Mouse (Mus musculus) gastrocnemius, adult 8-10 months (tissue): ENCODE measurements around the gene Ccdc134. TPM values are rescaled to one million over a fixed set of nuclear protein-coding genes. Genes with fewer than 3 reads are reported as not detected.
"Not testable (repeated sequence)": the region's sequence is repeated elsewhere in the genome, so short reads cannot be mapped to it uniquely, and the experiment has no call there.

Experiments used
- DNase-seq, 2 experiments: peaks; one replicate each; pipeline ENCODE4 v3.0.0; 2022; ENCODE audit warnings: low spot score in 2 of 2
- total RNA-seq, 4 experiments: library from RNA; stranded (reverse); gene quantifications; 2 replicates each; pipeline ENCODE4 v1.2.4; 2022

Ccdc134 gene
- total RNA-seq: 10 to 100 TPM in 2 of 4 experiments, 1 to 10 TPM in 2; 6.8 to 14.2 (median 8.6) TPM

DNA sequence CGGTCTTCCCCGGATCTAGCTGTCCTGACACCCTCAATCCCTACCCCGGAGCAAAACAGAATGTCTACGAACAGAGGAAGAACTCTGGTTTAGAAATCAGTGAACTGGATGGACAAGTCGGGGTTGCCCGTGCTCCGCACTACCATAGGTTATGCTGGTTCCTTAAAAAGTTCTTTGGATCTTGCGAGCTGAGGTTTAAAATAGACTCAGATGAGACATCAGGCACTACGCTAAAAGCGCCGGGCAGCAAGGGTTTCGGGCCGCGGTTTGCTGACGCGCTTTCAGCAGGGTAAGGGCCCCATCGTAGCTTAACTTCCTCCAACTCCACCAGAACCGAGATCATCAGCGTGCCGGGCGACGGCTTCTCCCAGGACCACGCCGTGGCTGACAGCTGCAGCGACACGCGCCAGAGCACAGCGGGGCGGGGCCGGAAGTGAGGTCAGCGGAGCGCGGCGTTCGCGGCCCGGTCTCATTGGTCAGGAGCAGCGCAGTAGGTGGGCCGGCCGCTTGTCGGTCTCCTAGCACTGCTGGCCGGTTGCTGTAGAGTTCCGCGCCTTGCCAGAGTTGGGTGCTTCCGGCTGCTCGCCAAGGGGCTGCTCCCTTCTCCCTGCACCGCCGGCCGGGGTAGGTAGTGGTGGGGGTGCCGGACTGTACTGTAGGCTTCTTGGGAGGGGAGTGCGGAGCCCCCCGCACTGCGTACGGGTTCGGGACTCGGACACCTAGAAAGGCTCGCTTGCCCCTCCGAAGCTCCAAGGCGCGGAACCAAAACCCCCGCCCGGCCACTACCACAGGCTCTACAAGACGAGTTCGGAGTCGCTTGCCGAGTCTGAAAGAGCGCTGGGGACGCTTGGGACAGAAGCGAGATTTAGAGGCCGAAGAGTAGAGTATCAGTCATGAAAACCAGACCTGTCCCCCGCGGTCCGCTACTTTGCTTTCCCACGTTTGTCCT lies at the start of gene Ccdc134:
TSS of gene Ccdc134 (plus strand) at position 497 of the 949 bp plus-strand sequence.
- peak; percentile 94 to 96 for DNase-seq

DNA sequence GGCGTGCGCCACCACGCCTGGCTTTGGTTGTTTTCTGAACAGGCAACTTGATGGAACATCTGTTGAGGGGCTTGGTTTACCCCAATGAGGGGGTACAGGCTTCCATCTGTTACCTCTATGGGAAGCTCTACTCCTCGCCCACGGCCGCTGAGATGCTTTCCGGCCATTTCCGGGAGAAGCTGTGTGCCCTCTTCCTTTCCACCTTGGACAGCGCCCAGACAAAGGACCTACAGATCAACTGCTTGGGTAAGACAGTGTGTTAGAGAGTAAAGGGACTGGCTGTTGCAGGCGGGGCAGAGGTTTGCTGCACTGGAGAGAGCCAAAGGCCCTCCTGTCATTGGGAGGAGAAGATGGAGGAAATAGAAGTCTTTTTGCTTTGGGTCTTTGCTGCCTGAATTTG lies 47.8 kb upstream of the Ccdc134 start:
- no peak for DNase-seq

DNA sequence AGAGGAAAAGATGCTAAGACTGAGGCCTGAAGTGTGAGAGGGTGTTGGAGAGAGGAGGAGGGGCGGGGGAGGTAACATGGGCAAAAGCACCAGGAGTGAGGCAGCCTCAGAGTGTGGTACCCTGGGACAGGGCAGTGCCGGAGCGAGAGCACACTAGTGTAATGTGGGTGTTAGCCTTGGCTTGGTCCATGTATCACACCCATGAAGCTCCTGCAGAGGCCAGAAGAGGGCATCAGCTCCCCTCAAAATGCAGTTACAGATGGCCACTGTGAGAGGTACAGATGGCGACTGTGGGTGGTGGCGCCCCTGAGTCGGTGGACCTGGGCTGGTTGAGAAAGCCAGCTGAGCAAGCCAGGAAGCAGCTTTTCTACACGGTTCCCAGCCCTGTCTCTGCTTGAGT lies 46.6 kb upstream of the Ccdc134 start:
- peak; percentile 11 to 18 for DNase-seq

DNA sequence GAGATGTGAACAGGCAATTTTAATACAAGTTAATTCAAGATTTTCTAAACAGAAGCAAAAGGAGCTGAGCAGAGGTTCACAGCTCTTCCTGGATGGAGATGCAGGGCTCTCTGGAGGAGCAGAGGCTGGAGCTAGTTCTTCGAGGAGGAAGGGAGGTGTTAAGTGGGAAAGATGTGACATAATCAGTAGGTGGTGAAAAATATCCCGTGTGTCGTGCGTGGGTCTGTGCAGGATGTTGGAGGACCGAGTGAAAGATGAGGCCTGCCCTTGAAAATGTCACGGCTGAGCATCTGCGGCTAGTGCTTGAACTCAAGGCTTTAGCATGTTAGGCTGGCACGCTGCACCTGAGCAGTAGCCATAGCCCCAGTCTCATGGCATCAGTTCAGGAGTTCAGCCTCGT lies 42.1 kb upstream of the Ccdc134 start:
- DNase-seq: no peak

DNA sequence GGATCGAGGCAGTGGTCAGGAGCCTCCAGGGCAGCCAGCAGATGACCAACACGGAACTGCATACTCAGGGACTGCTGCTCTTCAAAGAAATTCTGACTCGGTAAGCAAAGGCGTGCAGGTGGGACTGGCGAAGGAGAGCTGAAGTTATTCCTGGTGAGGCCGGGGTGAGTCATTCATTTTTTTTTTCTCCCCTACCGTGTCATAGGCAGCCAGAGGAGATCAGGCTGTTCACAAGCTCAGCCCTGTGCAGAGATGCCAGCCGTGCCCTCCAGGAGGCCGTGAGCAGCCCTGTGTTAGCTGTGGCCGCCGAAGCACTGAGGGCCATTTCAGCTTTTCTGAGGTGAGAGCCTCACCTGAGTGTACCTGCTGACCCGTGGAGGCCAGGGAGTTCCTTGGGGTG lies 41.6 kb upstream of the Ccdc134 start:
- DNase-seq: no peak

DNA sequence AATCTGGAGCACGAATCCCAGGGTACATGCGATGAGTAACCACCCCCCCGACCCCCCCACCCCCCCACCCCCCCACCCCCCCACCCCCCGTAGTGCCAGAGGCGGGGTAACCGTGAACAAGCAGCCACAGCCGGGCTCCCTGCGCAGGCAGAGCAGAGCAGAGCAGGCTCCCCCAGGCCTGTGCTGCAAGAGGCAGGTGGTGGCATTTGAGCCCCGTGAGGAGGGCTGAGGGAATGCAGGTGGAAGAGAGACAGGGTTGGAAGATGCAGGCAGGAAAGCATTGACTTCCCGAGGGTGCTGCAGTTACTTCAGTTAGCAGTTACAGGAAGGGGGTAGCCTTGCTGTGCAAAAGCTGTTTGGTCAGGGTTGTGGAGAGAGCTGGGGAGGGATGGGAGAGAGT lies 40.5 kb upstream of the Ccdc134 start:
- DNase-seq: no peak

DNA sequence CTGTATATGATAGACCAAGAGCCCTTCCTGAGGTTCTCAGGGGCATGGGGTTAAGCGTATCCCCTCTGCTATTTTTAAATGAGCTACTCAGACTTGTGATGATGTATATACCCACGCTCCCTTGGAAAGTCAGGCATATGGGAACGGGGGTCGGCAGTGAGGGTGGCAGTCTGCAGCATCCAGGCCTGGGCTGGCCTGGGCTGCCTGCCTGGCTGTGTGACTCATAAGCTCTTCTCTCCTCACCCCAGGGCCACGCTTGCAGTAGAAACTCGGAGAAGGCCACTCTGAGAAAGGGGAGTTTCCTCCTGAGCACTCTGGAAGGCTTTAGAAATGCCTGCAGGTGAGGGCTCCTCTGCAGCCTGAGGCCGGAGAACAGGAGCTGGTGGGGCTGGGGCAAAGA lies 36.7 kb upstream of the Ccdc134 start:
- no peak for DNase-seq

DNA sequence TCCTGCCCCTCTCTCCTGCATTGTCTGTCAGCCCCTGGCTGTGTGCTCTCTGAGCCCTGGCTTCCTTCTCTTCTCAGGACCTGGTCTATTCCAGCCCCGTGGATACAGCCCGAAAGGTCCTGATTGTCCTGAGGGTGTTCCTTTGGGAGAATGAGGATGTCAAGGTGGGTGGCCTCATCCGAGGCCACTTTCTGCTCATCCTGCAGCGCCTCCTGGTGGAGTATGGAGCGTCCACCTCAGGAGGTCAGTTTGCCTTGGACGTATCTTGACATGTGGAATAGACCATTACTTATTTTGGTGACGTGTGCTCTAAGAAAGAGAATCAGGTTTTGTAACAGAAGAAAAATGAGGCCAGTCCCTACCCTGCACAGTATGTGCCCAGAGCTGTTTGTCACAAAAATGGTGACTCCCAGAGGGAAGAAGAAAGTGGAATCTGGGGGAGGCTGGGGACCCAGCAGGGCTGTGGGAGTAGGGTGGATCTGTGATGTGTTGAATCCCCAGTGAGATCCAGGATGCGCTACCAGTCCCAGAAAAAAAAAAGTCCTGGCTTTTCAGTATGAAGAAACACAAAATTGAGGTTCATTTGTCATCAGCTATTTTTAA lies 20.7 kb upstream of the Ccdc134 start:
- DNase-seq: peak in 1 of 2 experiments; percentile 14

DNA sequence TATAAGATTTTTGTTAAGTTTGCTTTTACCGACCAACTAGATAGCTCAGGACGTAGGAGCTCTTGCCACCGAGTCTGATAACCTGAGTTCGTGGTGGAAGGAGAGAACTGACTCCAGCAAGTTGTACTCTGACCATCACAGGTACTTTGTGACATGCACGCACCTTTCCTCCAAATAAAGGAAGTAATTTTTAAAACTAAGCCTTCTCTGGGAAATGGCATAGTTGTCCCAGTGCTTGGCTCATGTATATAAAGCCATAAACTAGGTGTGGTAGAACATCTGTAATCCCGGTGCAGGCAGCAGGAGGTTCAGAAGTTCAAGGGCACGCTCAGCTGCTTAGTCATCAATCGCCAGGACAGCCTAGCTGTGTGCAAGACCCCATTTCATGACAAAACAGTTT lies 7.2 kb upstream of the Ccdc134 start:
- DNase-seq: no peak

DNA sequence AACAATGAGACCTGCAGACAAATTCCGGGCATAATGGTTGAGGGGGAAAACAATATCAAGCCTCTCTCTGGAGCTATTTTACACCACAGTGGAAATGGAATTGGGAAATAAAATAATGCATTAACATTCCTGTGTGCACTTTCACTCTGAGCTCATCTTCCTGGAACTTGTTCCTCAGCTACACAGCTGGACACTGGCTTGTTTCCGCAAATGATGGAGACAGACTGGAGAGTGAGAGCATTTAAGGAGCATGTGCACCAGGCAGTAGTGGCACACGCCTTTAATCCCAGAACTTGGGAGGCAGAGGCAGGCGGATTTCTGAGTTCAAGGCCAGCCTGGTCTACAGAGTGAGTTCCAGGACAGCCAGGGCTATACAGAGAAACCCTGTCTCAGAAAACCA lies 1.0 kb upstream of the Ccdc134 start:
- DNase-seq: not testable (repeated sequence)

DNA sequence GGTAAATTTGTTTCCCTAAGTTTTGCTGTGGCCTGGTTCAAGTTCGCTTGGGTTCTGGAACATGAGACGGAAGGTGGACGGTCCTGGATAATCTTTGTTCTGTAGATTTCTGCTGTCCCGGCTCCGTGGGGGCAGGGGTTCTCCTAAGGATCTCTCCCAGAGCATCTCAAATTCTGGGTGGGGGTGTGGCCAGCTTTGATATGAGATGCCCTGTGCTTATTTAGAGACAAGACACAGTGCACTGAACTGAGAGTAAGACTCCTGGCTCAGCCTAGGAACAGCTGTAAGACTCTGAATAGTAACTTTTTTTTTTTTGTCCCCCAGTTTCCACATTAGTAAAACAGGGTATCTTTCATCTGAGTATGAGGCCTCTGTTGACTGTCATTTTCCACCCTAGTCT lies 676 bp downstream of the Ccdc134 start:
- DNase-seq: no peak

DNA sequence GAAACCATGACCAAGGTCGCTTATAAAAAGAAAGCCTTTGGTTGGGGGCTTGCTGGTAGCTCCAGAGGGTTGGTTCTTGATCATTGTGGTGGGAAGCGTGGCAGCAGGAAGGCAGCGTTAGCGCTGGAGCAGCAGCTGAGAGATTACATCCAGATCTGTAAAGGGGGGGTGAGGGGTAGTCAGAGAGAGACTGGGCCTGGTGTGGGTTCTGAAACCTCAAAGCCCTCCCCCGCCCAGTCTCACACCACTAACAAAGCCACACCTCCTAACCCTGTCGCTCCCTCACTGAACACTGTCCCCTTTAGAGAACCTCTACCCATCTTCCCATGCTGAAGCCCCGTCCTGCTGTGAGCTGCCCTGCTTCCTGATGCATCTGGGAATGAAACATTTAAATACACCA lies 2.9 kb downstream of the Ccdc134 start:
- no peak for DNase-seq

DNA sequence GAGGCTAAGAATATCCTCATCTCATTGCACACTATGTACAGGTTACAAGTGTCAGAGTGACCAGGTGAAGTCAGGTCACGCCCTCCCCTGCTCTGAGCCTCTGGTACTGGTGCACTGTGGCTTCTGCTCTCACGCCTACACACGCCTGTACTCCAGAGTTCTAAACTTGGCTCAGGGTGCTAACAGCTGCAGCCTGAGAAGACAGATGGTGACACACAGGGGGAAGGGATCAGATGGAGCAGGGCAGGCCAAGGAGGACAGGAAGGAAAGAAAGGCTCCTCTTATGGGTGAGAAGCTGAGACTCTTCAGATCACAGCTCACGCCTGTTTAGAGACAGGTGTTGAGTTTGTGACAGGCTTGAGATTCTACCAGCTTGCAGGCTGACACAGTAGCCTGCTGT lies 7.7 kb downstream of the Ccdc134 start:
- peak; percentile 53 to 67 for DNase-seq

DNA sequence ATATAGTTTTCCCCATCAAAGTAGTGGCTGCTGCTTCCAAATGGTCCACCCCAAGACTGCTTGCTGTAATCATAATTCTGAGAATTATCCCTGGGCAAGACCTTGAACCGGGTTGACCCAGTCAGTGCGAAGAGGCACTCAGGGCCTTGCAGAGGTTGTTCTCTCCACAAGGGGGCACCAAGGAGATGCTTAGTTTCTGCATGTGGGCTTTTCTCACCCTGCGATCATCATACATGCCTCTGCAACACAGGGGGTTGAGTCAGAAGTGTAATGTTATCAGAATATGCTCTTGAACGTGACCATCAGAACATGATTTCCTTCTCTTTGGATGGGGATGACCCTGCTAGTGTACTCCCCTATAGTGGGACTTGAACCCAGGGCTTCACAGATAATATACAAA lies 10.8 kb downstream of the Ccdc134 start:
- DNase-seq: peak; percentile 42 to 43

DNA sequence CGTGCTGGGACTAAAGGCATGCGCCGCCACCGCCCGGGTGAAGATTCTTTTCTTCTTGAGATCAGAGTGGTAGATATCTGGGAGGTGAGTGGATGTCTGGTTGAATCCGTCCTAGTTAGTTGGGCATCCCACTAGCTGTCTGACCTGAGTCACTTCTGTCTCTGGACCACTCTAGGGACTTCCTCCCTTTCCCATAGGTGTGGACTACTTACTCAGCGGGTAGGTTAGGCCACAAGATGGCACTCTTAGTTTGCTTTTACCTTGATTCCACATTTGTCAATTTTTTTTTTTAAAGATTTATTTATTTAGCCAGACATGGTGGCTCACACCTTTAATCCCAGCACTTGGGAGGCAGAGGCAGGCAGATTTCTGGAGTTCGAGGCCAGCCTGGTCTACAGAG lies 11.5 kb downstream of the Ccdc134 start:
- no peak for DNase-seq

DNA sequence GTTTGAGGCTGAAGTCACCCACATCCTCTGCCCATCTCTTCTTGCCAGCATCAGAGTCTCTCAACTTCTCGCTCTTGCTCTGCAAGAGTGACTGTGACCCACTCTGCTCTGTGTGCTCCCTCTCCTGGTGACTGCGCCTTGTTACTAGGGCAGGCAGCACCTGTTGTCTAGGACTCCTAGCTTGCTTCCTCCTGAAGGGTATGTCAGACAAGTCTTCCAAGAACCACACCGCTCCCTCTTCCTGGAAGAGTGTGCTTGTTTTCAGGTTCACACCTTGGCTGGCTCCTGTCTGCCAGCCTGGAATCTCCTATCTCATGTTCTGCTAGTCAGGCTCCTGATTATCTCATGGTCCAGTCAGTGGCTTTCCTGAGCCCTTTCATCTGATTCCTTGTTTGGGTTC lies 12.6 kb downstream of the Ccdc134 start:
- no peak for DNase-seq

DNA sequence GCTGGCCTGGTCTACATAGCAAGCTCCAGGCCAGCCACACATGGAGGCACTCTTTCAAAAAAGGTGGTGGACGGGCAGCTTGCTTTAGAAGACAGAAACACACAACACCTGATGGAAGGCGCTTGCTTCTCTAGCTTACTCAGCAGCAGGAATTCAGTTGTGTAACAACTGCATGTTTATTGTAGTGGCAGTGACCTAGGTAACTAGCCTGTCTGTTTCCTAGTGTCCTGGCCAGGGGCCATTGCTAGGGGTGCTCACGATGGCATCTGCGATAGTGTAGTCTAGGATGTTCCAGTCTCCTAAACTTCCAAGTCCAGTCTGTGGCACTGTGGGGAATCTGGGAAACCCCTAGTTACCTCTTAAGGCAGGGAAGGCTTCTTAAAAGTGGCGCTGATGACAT lies 16.4 kb downstream of the Ccdc134 start:
- no peak for DNase-seq

DNA sequence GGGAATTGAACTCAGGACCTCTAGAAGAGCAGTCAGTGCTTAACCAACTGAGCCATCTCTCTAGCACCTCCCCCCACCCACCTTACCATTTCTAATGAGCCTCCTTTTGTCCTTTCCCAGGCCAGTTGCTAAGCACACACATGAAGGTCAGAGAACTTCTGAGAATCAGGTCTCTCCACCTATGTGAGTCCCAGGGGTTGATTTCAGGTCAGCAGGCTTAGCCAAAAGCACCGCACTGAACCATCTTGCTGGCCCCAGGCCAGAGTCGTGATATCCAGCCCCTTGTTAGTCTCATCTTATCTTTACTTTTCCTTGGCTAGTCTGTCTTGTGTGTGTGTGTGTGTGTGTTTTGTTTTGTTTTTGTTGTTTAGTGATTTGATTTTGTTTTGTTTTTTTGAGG lies 17.7 kb downstream of the Ccdc134 start:
- no peak for DNase-seq

DNA sequence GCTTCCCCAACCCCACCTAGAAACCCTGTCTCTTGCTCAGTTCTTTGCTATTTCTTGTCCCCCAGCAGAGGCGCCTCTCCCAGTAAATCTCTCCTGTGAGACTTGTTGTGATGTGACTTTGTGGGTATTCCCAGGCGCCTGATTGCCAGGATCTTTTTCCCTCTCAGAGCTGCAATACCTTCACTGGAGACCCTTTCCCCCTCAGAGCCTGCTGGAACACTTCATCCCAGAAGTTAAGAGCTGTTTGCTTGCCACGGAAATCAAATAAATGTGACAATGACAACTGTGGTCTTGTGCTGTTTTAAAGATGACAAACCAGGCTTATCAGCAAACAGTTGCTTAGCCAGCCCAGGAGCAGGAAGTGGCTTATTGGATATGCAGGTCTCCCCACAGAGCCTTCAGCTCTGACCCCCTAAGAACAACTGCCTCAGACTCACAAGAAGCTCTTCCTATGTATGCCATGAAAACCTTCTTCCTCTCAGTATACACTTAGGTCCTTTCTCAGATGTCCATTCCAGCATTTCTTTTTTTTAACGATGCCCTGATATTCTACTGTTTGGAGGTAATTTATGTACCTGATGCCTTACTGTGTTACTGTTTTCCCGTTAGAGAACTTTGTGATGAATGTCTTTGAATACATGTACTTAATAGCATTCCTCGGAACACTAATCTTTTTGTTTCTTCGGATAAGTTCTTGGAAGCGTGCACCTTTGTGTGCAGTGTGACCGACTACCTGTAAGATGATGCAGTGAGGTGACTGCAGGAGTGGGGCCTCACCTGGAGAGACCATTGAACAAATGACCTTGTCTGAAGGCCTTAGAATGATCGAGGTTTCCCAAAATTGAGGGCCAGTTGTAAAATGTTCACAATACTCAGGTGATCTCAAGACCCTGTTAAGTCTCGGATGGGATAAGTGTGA lies 18.4 kb downstream of the Ccdc134 start:
- no peak for DNase-seq

DNA sequence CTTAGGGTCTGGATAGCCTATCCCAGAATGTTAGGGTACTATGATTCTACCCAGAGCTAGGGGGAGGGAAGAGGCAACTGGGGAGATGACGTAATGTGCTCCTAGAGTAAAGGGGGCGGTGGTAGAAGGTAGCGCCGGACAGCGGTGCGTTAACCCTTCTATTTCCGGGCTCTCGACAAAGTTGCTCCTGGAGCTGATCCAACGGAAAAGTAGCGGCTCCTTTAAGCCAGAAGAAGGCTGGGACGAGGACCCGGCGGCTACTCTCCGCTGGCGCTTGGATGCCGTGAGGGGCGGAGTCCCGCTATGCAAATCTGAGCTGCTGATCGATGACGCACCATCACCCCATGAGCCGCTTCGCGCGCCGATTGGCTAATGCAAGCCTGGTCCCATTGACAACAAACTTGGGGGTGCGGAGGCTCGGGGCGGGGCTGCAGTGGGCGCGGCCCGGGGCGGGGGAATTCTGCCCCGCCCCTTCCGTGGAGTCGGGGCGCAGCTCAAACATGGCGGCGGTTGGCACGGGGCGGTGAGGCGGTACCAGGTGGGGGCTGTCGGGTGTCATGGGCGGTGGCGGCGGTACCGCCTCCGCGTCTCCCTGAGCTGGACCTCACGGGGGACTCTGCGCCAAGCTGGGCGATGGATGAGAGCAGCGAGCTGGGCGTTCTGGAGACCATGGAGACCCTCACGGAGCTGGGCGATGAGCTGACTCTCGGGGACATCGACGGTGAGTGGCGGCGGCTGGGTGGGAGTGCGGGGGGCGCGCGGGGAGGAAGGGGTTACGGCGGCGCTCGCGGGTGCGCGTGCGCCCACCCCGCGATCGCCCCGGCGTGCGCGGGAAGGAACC lies 19.3 kb downstream of the Ccdc134 start, which contains the start of gene Srebf2:
TSS of gene Srebf2 (plus strand) at position 412 of the 841 bp plus-strand sequence.
- DNase-seq: peak; percentile 96 to 98
